Mouse (Mus musculus): ENCODE data around the gene Pdcd1lg2. TPM values are rescaled to one million over a fixed set of nuclear protein-coding genes. Genes with fewer than 3 reads are reported as not detected.

The Pdcd1lg2 gene
- total and polyA plus RNA-seq, 2 experiments, result 0.11 to 0.18 TPM

DNA sequence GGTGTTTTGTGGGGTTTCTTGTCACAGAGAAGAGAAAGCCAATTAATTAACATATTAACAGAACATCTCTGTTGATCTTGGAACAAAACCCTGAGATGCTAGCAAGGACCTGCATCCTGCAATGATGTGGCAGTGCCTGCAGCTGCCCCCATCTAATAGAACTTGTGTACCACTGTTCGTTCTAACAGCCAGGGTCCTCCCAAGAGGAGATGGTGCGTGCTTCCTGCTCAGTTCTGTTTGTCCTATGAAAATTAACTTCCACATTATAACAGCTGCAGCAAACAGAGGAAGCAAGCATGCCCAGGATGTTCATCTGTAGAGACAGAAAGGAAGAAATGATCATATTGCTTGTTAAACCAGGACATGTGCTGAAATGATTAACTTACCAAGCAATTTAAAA, 73.8 kb downstream of the Pdcd1lg2 start:
- no peak overlapping the region for H3K4me3 ChIP-seq (ENCODE audit: insufficient read depth, low read depth, low read length)
- TF ChIP-seq POLR2A (IDR thresholded peaks at IDR 0.05; ENCODE audit: extremely low read depth, insufficient read depth, low read length), result no peak
- TF ChIP-seq CTCF (IDR thresholded peaks at IDR 0.05; ENCODE audit: low read depth, low read length), result no peak

DNA sequence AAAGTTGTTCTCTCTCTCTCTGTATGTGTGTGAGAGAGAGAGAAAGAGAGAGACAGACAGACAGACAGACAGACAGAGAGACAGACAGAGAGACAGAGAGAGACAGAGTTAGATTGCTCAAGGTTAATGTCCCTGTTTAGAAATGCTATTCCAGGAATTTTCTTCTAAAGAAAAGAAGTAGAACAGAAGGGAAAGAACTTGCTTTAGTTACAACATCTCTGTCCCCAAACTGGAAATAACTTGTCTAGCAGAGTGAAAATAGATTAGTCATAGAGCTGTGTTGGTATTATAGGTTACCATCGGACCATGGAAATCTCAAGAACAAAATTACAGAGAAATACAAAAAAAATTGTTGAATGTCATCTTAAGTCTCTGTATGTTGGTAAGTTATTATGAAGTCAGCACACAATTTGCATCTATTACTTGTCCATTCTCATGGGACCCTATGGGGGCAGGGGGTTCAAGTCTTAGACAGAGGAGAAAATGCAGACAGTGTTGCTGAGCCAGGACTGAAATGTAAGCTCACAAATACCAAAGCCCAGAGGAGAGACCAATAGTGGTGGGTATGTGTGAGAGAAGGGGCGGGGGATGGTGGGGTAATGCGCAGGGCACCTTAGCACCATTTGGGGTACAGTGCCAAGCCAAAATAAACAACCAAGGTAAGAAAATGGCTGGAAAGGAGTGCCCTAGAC, 74.7 kb downstream of the Pdcd1lg2 start:
- WGBS, result 92% methylated on average over 3 of the region's 3 CpGs
- H3K27ac ChIP-seq (replicated peaks; ENCODE audit: insufficient read depth, low read depth, low read length), result no peak overlapping the region
- TF ChIP-seq CTCF (IDR thresholded peaks at IDR 0.05; ENCODE audit: low read depth, low read length) (no peak), POLR2A (IDR thresholded peaks at IDR 0.05; ENCODE audit: extremely low read depth, insufficient read depth, low read length) (no peak)

More for the DNA sequence above, 73.8 kb downstream of the Pdcd1lg2 start:
- no peak overlapping the region for H3K27ac ChIP-seq (replicated peaks; ENCODE audit: insufficient read depth, low read depth, low read length)
- no peak overlapping the region for H3K9ac ChIP-seq (ENCODE audit: low read depth, low read length)
- WGBS, result 67% methylated on average over 2 of the region's 2 CpGs
- no peak for DNase-seq (ENCODE audit: extremely low read depth, low read depth, low spot score)
- no peaks in the 10 kb centered on the region for H3K79me2 ChIP-seq (ENCODE audit: control insufficient read depth, insufficient read depth, low read length)
- H3K27me3 ChIP-seq (ENCODE audit: control insufficient read depth, insufficient read depth, low read length), result no peaks in the 10 kb centered on the region
- peaks cover 6% of the 10 kb centered on the region for H3K4me1 ChIP-seq (ENCODE audit: control insufficient read depth, insufficient read depth, low read length)
- no peaks in the 10 kb centered on the region for H3K36me3 ChIP-seq (ENCODE audit: control insufficient read depth, insufficient read depth, low read length)

DNA sequence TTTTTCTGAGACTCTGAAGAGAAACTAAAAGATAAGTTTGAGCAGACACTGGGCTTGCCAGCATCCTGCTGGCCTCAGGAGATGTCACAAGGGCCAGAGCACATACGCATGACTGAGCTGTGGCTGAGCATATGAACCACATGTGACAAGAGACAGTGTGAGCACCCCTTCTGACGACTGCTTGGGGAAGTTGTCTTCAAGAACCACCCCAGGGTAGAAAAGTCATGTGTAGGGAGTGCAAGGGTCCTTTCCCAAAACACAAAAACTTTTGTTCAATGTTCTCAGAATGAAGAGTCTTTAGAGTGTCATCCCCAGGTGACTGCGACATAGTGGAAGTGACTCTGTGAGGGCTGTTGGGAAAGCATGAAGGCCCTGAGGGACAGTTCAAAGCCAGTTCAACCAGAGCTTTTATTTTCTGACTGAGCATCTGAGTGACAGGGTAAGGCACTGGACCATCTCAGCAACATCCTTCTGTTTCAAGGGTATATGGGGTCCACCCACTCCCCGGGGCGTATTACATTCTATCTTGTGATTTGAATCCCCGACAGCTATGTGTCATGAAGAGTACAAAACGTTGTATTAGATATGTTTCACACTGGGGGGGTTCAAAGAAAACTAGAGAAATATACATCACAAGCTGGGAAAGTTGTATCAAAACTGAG, 76.0 kb downstream of the Pdcd1lg2 start:
- no peak for TF ChIP-seq CTCF (IDR thresholded peaks at IDR 0.05; ENCODE audit: low read depth, low read length)
- H3K79me2 ChIP-seq (ENCODE audit: control insufficient read depth, insufficient read depth, low read length), result no peaks in the 10 kb centered on the region
- no peaks in the 10 kb centered on the region for H3K36me3 ChIP-seq (ENCODE audit: control insufficient read depth, insufficient read depth, low read length)
- H3K9ac ChIP-seq (ENCODE audit: low read depth, low read length), result no peak overlapping the region
- no peak overlapping the region for H3K4me3 ChIP-seq (ENCODE audit: insufficient read depth, low read depth, low read length)
- H3K4me1 ChIP-seq (ENCODE audit: control insufficient read depth, insufficient read depth, low read length), result peaks cover 12% of the 10 kb centered on the region
- WGBS, result 88% methylated on average over 7 of the region's 7 CpGs
- H3K27me3 ChIP-seq (ENCODE audit: control insufficient read depth, insufficient read depth, low read length), result no peaks in the 10 kb centered on the region
- no peak for DNase-seq (ENCODE audit: extremely low read depth, low read depth, low spot score)
- no peak overlapping the region for H3K27ac ChIP-seq (replicated peaks; ENCODE audit: insufficient read depth, low read depth, low read length)

More for the DNA sequence above, 74.7 kb downstream of the Pdcd1lg2 start:
- H3K4me1 ChIP-seq (ENCODE audit: control insufficient read depth, insufficient read depth, low read length), result peaks cover 11% of the 10 kb centered on the region
- H3K9ac ChIP-seq (ENCODE audit: low read depth, low read length), result no peak overlapping the region
- no peaks in the 10 kb centered on the region for H3K36me3 ChIP-seq (ENCODE audit: control insufficient read depth, insufficient read depth, low read length)
- no peaks in the 10 kb centered on the region for H3K27me3 ChIP-seq (ENCODE audit: control insufficient read depth, insufficient read depth, low read length)
- no peak overlapping the region for H3K4me3 ChIP-seq (ENCODE audit: insufficient read depth, low read depth, low read length)
- no peak for DNase-seq (ENCODE audit: extremely low read depth, low read depth, low spot score)
- no peaks in the 10 kb centered on the region for H3K79me2 ChIP-seq (ENCODE audit: control insufficient read depth, insufficient read depth, low read length)

DNA sequence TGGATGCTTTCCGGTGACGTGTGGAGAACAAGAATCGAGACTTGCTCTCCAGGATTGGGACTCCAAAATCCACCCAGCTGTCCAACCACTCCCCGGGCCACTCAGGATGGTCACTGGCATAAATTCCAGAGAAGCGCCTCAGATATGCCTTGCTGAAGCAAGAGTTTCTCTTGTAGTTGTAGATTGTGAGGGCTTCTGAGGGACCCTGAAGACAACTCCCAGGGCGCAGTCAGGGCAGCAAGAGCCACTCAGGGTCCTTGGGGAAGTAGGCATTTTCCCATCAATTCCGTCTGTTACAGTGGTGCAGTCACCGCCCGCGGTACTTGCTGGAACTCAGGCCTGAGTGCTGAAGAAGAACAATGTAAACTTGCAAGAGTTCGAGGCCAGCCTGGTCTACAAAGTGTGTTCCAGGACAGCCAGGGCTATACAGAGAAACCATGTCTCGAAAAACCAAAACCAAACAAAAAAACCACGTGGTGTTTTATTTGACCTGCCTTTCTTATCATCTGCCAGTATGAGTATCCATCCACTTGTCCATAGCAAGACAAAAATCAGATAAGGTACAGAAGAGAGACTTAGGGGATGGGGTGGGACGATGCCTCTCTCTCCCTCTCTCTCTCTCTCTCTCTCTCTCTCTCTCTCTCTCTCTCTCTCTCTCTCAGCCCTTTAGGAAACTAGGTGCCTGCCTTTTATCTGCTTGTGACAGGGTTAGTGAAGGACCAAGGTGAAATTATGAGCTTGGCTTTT, 76.8 kb downstream of the Pdcd1lg2 start:
- no peak for DNase-seq (ENCODE audit: extremely low read depth, low read depth, low spot score)
- Histone ChIP-seq H3K9ac (ENCODE audit: low read depth, low read length) (no peak overlapping the region), H3K4me1 (ENCODE audit: control insufficient read depth, insufficient read depth, low read length) (peaks cover 12% of the 10 kb centered on the region), H3K79me2 (ENCODE audit: control insufficient read depth, insufficient read depth, low read length) (no peaks in the 10 kb centered on the region), H3K27me3 (ENCODE audit: control insufficient read depth, insufficient read depth, low read length) (no peaks in the 10 kb centered on the region), H3K36me3 (ENCODE audit: control insufficient read depth, insufficient read depth, low read length) (no peaks in the 10 kb centered on the region), H3K27ac (replicated peaks; ENCODE audit: insufficient read depth, low read depth, low read length) (no peak overlapping the region), H3K4me3 (ENCODE audit: insufficient read depth, low read depth, low read length) (no peak overlapping the region)
- 85% methylated on average over 14 of the region's 14 CpGs for WGBS
- no peak for TF ChIP-seq POLR2A (IDR thresholded peaks at IDR 0.05; ENCODE audit: extremely low read depth, insufficient read depth, low read length)
- TF ChIP-seq CTCF (IDR thresholded peaks at IDR 0.05; ENCODE audit: low read depth, low read length), result no peak

DNA sequence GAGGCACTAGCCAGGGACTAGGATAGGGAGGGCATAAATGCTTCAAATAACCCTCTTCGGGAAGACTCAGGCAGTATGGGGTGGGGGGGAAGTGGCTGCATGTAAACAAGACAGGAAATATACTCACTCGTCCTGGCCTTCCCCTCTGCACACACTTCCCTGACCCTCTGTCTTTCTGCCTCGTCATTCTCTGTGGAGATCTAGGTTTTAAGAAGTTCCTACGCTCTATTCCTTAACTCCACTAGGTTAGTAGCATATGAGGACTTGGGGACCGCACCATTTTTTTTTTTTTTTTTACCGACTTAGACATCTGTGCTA, 77.3 kb downstream of the Pdcd1lg2 start:
- H3K9ac ChIP-seq (ENCODE audit: low read depth, low read length), result no peak overlapping the region
- TF ChIP-seq POLR2A (IDR thresholded peaks at IDR 0.05; ENCODE audit: extremely low read depth, insufficient read depth, low read length) (no peak), CTCF (IDR thresholded peaks at IDR 0.05; ENCODE audit: low read depth, low read length) (no peak)
- WGBS, result 59% methylated on average over 6 of the region's 6 CpGs
- H3K4me1 ChIP-seq (ENCODE audit: control insufficient read depth, insufficient read depth, low read length), result peaks cover 12% of the 10 kb centered on the region
- H3K27ac ChIP-seq (replicated peaks; ENCODE audit: insufficient read depth, low read depth, low read length), result no peak overlapping the region
- no peaks in the 10 kb centered on the region for H3K79me2 ChIP-seq (ENCODE audit: control insufficient read depth, insufficient read depth, low read length)
- H3K36me3 ChIP-seq (ENCODE audit: control insufficient read depth, insufficient read depth, low read length), result no peaks in the 10 kb centered on the region
- DNase-seq (ENCODE audit: extremely low read depth, low read depth, low spot score), result no peak
- H3K4me3 ChIP-seq (ENCODE audit: insufficient read depth, low read depth, low read length), result no peak overlapping the region
- no peaks in the 10 kb centered on the region for H3K27me3 ChIP-seq (ENCODE audit: control insufficient read depth, insufficient read depth, low read length)
